Mouse (Mus musculus) Muller cell, postnatal 12 days (primary cell): ENCODE measurements at regions not wholly inside any gene's neighbourhood (a gene's known extent, or its start where the extent isn't known, plus 50 kb on each side); places are given as distances from the start of the nearest gene placed in this dataset.

ENCODE experiments used
- DNase-seq: peaks from one replicate; pipeline ENCODE4 v3.0.0-alpha.2; 2015; ENCODE audit errors: inconsistent ontology term

- DNase-seq, result no peak
Observed at GRCm38 (mm10) chr10:16996820-16997466, 726.1 kb upstream of the Cited2 start.

- DNase-seq, result no peak
Observed at GRCm38 (mm10) chr10:17001320-17001719, 721.7 kb upstream of the Cited2 start.

GRCm38 (mm10) chr10:17003123-17003849 is 719.7 kb upstream of the Cited2 start:
- peak; percentile 38 for DNase-seq

GRCm38 (mm10) chr10:17008683-17009082 is 714.3 kb upstream of the Cited2 start:
- no peak for DNase-seq

GRCm38 (mm10) chr10:17010047-17010446 is 713.0 kb upstream of the Cited2 start:
- no peak for DNase-seq

- DNase-seq, result no peak
Observed at GRCm38 (mm10) chr10:17011876-17012275, 711.1 kb upstream of the Cited2 start.

- peak; percentile 95 for DNase-seq
Observed at GRCm38 (mm10) chr10:17012541-17012975, 710.5 kb upstream of the Cited2 start.

GRCm38 (mm10) chr10:17014826-17015225 is 708.2 kb upstream of the Cited2 start:
- DNase-seq, result no peak

GRCm38 (mm10) chr10:17016854-17017253 is 706.2 kb upstream of the Cited2 start:
- no peak for DNase-seq

GRCm38 (mm10) chr10:17022216-17023158 is 700.5 kb upstream of the Cited2 start:
- DNase-seq, result no peak

GRCm38 (mm10) chr10:17023571-17024293 is 699.3 kb upstream of the Cited2 start:
- no peak for DNase-seq

GRCm38 (mm10) chr10:17024294-17024665 is 698.7 kb upstream of the Cited2 start:
- no peak for DNase-seq

- peak; percentile 68 for DNase-seq
Observed at GRCm38 (mm10) chr10:17034892-17035775, 687.9 kb upstream of the Cited2 start.

- DNase-seq, result no peak
Observed at GRCm38 (mm10) chr10:17038259-17039043, 684.6 kb upstream of the Cited2 start.

- DNase-seq, result no peak
Observed at GRCm38 (mm10) chr10:17042090-17042489, 680.9 kb upstream of the Cited2 start.

- DNase-seq, result peak; percentile 41
Observed at GRCm38 (mm10) chr10:17042973-17043372, 680.0 kb upstream of the Cited2 start.

GRCm38 (mm10) chr10:17046765-17047164 is 676.3 kb upstream of the Cited2 start:
- no peak for DNase-seq

GRCm38 (mm10) chr10:17072906-17073305 is 650.1 kb upstream of the Cited2 start:
- DNase-seq, result no peak

- no peak for DNase-seq
Observed at GRCm38 (mm10) chr10:17074013-17074401, 649.0 kb upstream of the Cited2 start.
